Mouse (Mus musculus): ENCODE results near the gene Krtap11-1. TPM values are rescaled to one million over a fixed set of nuclear protein-coding genes. Genes with fewer than 3 reads are reported as not detected.

Krtap11-1 gene
- not detected in 2 replicates for polyA plus RNA-seq (2015; fragmentation: Nextera tagmentation; extraction: Ambion mirVana)

DNA sequence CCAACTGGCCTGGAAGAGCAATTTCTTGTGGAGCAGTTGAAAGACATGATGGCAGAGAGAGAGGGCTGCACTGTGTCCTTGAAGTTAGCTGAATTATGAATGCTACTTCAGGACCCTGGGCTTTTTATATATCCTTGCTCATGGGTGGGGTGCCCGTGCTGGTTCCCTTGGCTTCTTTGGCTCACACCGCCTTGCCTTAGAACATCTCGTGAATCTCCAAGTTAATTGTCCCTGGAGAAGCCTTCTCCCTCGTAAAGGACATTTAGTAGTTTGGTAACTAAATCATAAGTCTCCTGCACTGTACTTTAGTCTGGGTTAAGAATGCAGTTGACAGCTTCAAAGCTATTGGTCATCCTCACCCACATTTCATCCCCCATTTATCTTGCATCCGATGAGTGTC lies at the start of gene Krtap11-1:
Gene Krtap11-1, minus strand, starts transcription at position 101 of the 400 bp plus-strand sequence.
- no peak for ATAC-seq (ENCODE audit: low FRiP score)
- 0 out of 2 replicates have a peak, but pooled peaks cover 2% of the 10 kb centered on the region for H3K4me1 ChIP-seq (replicated peaks)
- no peak within 1 kb of the TSS for H3K9ac ChIP-seq
- no peaks in the 10 kb centered on the region for H3K36me3 ChIP-seq
- H3K9me3 ChIP-seq, result no peaks in the 10 kb centered on the region
- no peaks in the 10 kb centered on the region for H3K27me3 ChIP-seq
- no peak within 1 kb of the TSS for H3K27ac ChIP-seq
- no peak within 1 kb of the TSS for H3K4me3 ChIP-seq
- no peak within 1 kb of the TSS for H3K4me2 ChIP-seq
- 97% methylated on average over 5 of the region's 5 CpGs for WGBS

DNA sequence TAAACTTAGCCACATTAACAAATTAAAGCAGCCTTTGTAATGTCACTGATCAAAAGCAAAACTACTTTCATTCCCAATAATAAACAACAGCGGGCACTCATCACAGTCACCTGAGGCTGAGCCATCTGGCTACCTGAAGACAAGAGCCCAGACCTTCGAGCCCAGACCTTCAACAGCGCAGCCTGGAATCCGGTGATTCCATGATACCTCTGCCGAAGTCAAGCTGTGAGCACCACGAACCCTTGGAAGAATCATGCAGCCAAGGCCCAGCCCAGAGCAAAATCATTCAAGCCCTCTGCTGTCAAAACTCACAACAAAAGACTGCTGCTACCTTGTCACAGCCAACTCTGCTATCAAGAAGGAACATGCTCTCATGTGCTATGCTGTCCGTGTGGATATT lies 47.2 kb upstream of the Krtap11-1 start:
- H3K9ac ChIP-seq, result no peak overlapping the region
- no peaks in the 10 kb centered on the region for H3K36me3 ChIP-seq
- no peak overlapping the region for H3K27ac ChIP-seq
- WGBS, result 89% methylated on average over 7 of the region's 7 CpGs
- H3K4me2 ChIP-seq, result no peak overlapping the region
- H3K4me3 ChIP-seq, result no peak overlapping the region
- H3K27me3 ChIP-seq, result no peaks in the 10 kb centered on the region
- no peak for ATAC-seq (ENCODE audit: low FRiP score)
- no peaks in the 10 kb centered on the region for H3K9me3 ChIP-seq
- no peaks in the 10 kb centered on the region for H3K4me1 ChIP-seq (replicated peaks)

DNA sequence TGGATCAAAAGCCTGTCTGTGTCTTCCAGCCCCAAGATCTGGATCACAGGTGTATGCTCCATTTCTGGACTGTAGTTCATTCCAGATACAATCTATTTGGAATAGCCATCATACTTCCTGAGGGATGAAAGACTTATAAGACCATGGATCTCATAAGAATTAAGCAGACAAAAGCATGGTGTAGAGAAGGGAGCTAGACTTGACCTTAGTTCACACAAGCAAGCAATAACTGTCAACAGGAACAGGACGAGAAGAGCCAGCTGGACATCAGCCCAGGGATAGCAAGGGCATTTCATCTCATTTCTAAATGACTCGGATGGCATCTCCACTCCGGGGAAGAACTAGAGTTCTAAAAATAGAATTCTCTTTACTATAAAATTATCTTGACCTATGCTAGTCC lies 46.3 kb upstream of the Krtap11-1 start:
- Histone ChIP-seq H3K9ac (no peak overlapping the region), H3K27me3 (no peaks in the 10 kb centered on the region), H3K9me3 (no peaks in the 10 kb centered on the region), H3K36me3 (no peaks in the 10 kb centered on the region), H3K27ac (no peak overlapping the region), H3K4me3 (no peak overlapping the region), H3K4me2 (no peak overlapping the region), H3K4me1 (replicated peaks) (no peaks in the 10 kb centered on the region)
- WGBS, result 83% methylated on average over 3 of the region's 3 CpGs
- no peak for ATAC-seq (ENCODE audit: low FRiP score)

- H3K36me3 ChIP-seq, result no peaks in the 10 kb centered on the region
- no peak overlapping the region for H3K4me2 ChIP-seq
- H3K9ac ChIP-seq, result no peak overlapping the region
- H3K4me3 ChIP-seq, result no peak overlapping the region
- 78% methylated on average over 12 of the region's 12 CpGs for WGBS
- ATAC-seq (ENCODE audit: low FRiP score), result no peak
- H3K27ac ChIP-seq, result no peak overlapping the region
- H3K4me1 ChIP-seq (replicated peaks), result no peaks in the 10 kb centered on the region
- H3K27me3 ChIP-seq, result no peaks in the 10 kb centered on the region
- no peaks in the 10 kb centered on the region for H3K9me3 ChIP-seq
Observed at GRCm38 (mm10) chr16:89613726-89614125, 42.7 kb upstream of the Krtap11-1 start.

GRCm38 (mm10) chr16:89608791-89609185 lies 37.8 kb upstream of the Krtap11-1 start:
- Histone ChIP-seq H3K27ac (no peak overlapping the region), H3K4me2 (no peak overlapping the region), H3K9me3 (no peaks in the 10 kb centered on the region), H3K27me3 (no peaks in the 10 kb centered on the region), H3K4me1 (replicated peaks) (no peaks in the 10 kb centered on the region), H3K36me3 (no peaks in the 10 kb centered on the region), H3K4me3 (no peak overlapping the region), H3K9ac (no peak overlapping the region)
- WGBS, result 76% methylated on average over 4 of the region's 4 CpGs
- ATAC-seq (ENCODE audit: low FRiP score), result no peak

DNA sequence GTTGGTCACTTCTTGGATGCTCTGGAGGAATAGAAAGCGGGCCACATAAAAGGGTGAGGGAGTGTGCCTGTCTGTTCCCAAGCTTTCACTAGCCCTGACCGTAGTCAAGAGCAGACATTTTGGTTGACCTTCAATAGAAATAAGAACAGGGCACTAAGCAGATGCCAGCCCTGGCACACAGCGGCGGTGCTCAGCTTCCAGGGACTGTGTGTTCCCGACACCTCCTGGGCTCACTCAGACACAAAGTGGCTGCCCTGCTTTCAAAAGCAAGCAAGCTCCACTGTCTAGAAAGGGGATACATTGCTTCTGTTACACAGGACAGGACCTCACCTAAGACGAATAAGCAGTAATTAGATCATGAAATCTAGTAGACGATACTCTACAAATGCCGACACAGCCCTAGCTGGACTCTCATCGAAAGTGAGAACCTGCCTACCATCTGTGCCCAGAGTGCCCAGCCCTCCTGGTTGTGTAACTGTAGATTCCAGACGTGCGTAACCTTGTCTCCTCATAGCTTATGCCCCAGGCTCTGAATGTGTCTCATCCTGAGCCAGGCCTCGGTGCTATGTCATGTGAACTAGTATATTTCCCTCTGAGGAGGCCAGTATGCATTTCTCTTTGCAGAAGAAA lies 37.3 kb upstream of the Krtap11-1 start:
- Histone ChIP-seq H3K27ac (no peak overlapping the region), H3K36me3 (no peaks in the 10 kb centered on the region), H3K9me3 (no peaks in the 10 kb centered on the region), H3K4me3 (no peak overlapping the region), H3K4me2 (no peak overlapping the region), H3K9ac (no peak overlapping the region), H3K4me1 (replicated peaks) (no peaks in the 10 kb centered on the region), H3K27me3 (no peaks in the 10 kb centered on the region)
- WGBS, result 92% methylated on average over 12 of the region's 12 CpGs
- ATAC-seq (ENCODE audit: low FRiP score), result no peak

GRCm38 (mm10) chr16:89606951-89607350 lies 36.0 kb upstream of the Krtap11-1 start:
- Histone ChIP-seq H3K27me3 (no peaks in the 10 kb centered on the region), H3K9me3 (no peaks in the 10 kb centered on the region), H3K36me3 (no peaks in the 10 kb centered on the region), H3K4me1 (replicated peaks) (no peaks in the 10 kb centered on the region), H3K4me2 (no peak overlapping the region), H3K4me3 (no peak overlapping the region), H3K27ac (no peak overlapping the region), H3K9ac (no peak overlapping the region)
- WGBS, result 79% methylated on average over 3 of the region's 3 CpGs
- no peak for ATAC-seq (ENCODE audit: low FRiP score)

DNA sequence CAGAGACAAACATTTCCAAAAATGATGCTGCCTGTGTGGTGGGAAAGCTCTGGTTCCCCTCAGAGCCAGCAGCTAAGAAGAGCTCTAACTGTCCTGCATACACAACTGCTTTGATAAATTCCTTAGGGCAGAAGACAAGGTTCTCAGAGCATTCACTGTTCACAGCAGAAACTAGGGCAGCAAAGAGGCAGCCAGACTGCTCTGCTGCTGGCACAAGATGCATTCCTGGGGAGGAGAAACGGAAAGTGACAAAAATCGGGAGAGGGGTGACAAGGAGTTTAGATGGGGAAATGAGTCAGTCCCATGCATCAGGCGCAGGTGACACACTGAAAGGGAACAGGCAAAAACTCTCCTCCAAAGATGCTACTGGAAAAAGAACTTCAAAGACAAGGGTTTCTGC lies 16.2 kb upstream of the Krtap11-1 start:
- H3K4me1 ChIP-seq (replicated peaks), result peaks cover 8% of the 10 kb centered on the region; the same call in 1 of the 2 replicates
- no peak overlapping the region for H3K27ac ChIP-seq
- no peak for ATAC-seq (ENCODE audit: low FRiP score)
- H3K4me3 ChIP-seq, result no peak overlapping the region
- no peaks in the 10 kb centered on the region for H3K9me3 ChIP-seq
- no peak overlapping the region for H3K4me2 ChIP-seq
- WGBS, result 76% methylated on average over 3 of the region's 3 CpGs
- no peaks in the 10 kb centered on the region for H3K27me3 ChIP-seq
- no peaks in the 10 kb centered on the region for H3K36me3 ChIP-seq
- H3K9ac ChIP-seq, result no peak overlapping the region

DNA sequence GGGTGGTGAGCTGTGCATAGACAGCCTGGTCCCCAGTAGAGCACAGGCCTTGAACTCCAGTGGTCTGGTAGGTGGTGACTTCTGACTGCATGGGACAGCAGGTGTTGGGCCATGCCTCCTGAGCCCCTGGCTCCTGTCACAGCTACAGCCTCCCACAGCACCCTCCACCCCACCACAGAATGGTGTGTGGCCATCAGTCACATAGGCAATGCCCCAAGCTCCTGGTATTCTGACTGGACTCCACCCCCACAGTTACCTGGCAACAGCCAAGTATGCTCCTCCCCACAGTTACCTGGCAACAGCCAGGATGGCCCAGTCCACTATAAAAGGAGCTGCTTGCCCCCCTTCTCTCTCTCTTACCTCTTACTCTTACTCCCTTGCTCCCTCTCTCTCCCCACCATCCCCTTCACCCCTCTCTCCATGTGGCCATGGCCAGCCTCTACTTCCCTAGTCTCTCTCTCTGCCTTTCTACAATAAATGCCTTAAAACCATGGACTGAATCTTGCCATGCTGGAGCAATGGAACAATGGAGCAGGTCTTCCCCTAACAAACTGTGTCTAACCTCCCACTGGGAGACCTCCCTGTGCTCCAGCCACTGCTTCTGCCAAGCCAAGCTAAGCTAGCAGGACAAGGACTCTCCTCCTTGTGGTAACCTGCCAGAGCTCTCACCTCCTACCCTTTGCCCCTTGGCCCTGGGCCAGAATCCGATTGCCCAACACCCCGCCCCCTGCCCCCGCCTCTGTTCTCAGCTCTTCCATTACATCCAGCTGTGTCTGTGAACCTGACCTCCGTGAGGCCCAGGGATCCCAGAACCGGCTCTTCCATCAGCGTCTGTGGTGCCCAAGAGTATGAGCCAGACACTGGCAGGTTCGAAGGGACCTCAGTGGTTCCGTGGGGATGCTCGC lies 14.9 kb upstream of the Krtap11-1 start:
- Histone ChIP-seq H3K9ac (no peak overlapping the region), H3K36me3 (no peaks in the 10 kb centered on the region), H3K4me3 (no peak overlapping the region), H3K27ac (no peak overlapping the region), H3K27me3 (no peaks in the 10 kb centered on the region), H3K9me3 (no peaks in the 10 kb centered on the region), H3K4me2 (no peak overlapping the region), H3K4me1 (replicated peaks) (peaks cover 8% of the 10 kb centered on the region; the same call in 1 of the 2 replicates)
- 57% methylated on average over 9 of the region's 9 CpGs for WGBS
- ATAC-seq (ENCODE audit: low FRiP score), result peak; percentile 52; the same call in 1 of the 2 replicates

DNA sequence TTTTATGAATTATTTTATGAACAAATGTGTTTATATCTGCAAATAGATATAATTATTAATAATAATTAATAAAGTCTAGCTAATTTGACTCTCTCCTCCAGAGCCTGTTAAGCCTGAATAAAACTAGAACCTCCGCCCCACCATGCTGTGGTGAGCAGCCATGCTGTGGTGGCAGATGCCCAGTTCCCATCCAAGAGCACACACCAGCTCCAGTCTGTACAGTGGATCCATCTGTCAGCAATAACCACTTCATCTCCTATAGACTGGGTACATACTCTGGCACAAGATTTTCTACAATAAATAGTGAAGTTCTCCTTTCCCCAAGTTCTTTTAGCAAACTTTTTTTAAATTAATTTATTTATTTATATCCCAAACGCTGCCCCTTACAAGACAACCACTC lies 10.7 kb upstream of the Krtap11-1 start:
- no peak for ATAC-seq (ENCODE audit: low FRiP score)
- no peak overlapping the region for H3K4me2 ChIP-seq

GRCm38 (mm10) chr16:89570516-89570915 lies 467 bp downstream of the Krtap11-1 start:
- H3K9me3 ChIP-seq, result no peaks in the 10 kb centered on the region
- 0 out of 2 replicates have a peak, but pooled peaks cover 2% of the 10 kb centered on the region for H3K4me1 ChIP-seq (replicated peaks)
- H3K4me3 ChIP-seq, result no peak overlapping the region
- 90% methylated on average over 9 of the region's 9 CpGs for WGBS
- H3K27me3 ChIP-seq, result no peaks in the 10 kb centered on the region
- no peak for ATAC-seq (ENCODE audit: low FRiP score)
- H3K4me2 ChIP-seq, result no peak overlapping the region
- H3K9ac ChIP-seq, result no peak overlapping the region
- no peaks in the 10 kb centered on the region for H3K36me3 ChIP-seq
- no peak overlapping the region for H3K27ac ChIP-seq

More for the DNA sequence above, 10.7 kb upstream of the Krtap11-1 start:
- Histone ChIP-seq H3K4me3 (no peak overlapping the region), H3K9ac (no peak overlapping the region), H3K27me3 (no peaks in the 10 kb centered on the region), H3K9me3 (no peaks in the 10 kb centered on the region), H3K36me3 (no peaks in the 10 kb centered on the region), H3K27ac (no peak overlapping the region), H3K4me1 (replicated peaks) (peaks cover 8% of the 10 kb centered on the region; the same call in 1 of the 2 replicates)
- WGBS, result 93% methylated on average over 2 of the region's 2 CpGs

DNA sequence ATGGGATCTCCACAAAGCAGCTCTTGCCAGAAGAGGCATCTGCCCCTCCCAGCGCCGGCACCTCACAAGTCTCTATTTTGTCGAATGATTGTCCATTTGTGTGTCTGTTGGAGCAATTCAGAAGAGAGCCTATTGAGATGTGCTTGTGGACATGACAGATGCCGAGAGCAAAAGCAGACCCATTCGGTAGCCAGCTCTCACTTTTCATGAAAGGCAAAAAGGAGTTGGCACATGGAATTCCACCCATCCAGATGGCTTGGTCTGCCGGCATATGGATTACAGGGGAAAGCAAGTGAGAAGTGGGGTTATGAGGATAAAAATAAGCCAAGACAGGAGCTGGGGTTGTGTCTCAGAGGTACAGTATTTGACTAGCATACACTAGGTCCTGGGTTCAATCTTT lies 1.8 kb downstream of the Krtap11-1 start:
- H3K9ac ChIP-seq, result no peak overlapping the region
- no peaks in the 10 kb centered on the region for H3K36me3 ChIP-seq
- H3K4me2 ChIP-seq, result no peak overlapping the region
- H3K27ac ChIP-seq, result no peak overlapping the region
- no peak overlapping the region for H3K4me3 ChIP-seq
- no peaks in the 10 kb centered on the region for H3K27me3 ChIP-seq
- ATAC-seq (ENCODE audit: low FRiP score), result no peak
- H3K9me3 ChIP-seq, result no peaks in the 10 kb centered on the region
- H3K4me1 ChIP-seq (replicated peaks), result 0 out of 2 replicates have a peak, but pooled peaks cover 2% of the 10 kb centered on the region
- WGBS, result 65% methylated on average over 6 of the region's 6 CpGs
